Mouse (Mus musculus) CH12.LX (cell line): ENCODE data around the gene Eml6.

Experiments
- CTCF ChIP-seq, 2 experiments: IDR thresholded peaks in 1 of 2; conservative IDR thresholded peaks in 1 of 2; 2 replicates each; pipeline ENCODE4 v1.5.1; 2011 to 2012; ENCODE audit warnings: low read depth in 2 of 2, low read length in 2 of 2, improper control_type of control experiment in 1 of 2, inconsistent platforms in 1 of 2, mild to moderate bottlenecking in 1 of 2, moderate library complexity in 1 of 2
- E2F4 ChIP-seq: IDR thresholded peaks from 2 replicates; pipeline ENCODE4 v1.6.1; 2011; ENCODE audit warnings: low read depth, low read length, improper control_type of control experiment; ENCODE audit not compliant: insufficient replicate concordance
- EP300 ChIP-seq: IDR thresholded peaks from 2 replicates; pipeline ENCODE4 v1.6.1; 2011; ENCODE audit warnings: low read length, improper control_type of control experiment
- MXI1 ChIP-seq: IDR thresholded peaks from 2 replicates; pipeline ENCODE4 v1.6.1; 2011; ENCODE audit warnings: mild to moderate bottlenecking, low read depth, low read length, improper control_type of control experiment
- MYC ChIP-seq: IDR thresholded peaks from 2 replicates; pipeline ENCODE4 v1.6.1; 2011; ENCODE audit warnings: low read depth, mild to moderate bottlenecking, improper control_type of control experiment, low read length
- POLR2A ChIP-seq: IDR thresholded peaks from 2 replicates; pipeline ENCODE4 v1.6.1; 2011; ENCODE audit warnings: low read depth, mild to moderate bottlenecking, improper control_type of control experiment, low read length
- SMC3 ChIP-seq: IDR thresholded peaks from 2 replicates; pipeline ENCODE4 v1.6.1; 2011; ENCODE audit warnings: low read depth, low read length, improper control_type of control experiment
- TBP ChIP-seq: conservative IDR thresholded peaks from 2 replicates; pipeline ENCODE4 v1.6.1; 2011; ENCODE audit warnings: low read depth, low read length, improper control_type of control experiment
- UBTF ChIP-seq: IDR thresholded peaks from 2 replicates; pipeline ENCODE4 v1.6.1; 2012; ENCODE audit warnings: low read depth, mild to moderate bottlenecking, inconsistent platforms, low read length, improper control_type of control experiment, moderate library complexity
- USF1 ChIP-seq: IDR thresholded peaks from 2 replicates; pipeline ENCODE4 v1.6.1; 2014; ENCODE audit warnings: low read depth, mild to moderate bottlenecking, inconsistent platforms, low read length, improper control_type of control experiment
- USF2 ChIP-seq: conservative IDR thresholded peaks from 2 replicates; pipeline ENCODE4 v1.6.1; 2011; ENCODE audit warnings: low read depth, low read length, improper control_type of control experiment
- ZKSCAN1 ChIP-seq: IDR thresholded peaks from 2 replicates; pipeline ENCODE4 v1.6.1; 2012; ENCODE audit warnings: low read depth, inconsistent platforms, low read length, improper control_type of control experiment, borderline replicate concordance
- ZNF384 ChIP-seq: IDR thresholded peaks from 2 replicates; pipeline ENCODE4 v1.6.1; 2012; ENCODE audit warnings: low read depth, low read length, improper control_type of control experiment, inconsistent platforms

GRCm38 (mm10) chr11:29788921-29789638, 236.8 kb downstream of the Eml6 start:
- TF ChIP-seq CTCF (conservative IDR thresholded peaks at IDR 0.05 in 1 of 2, IDR thresholded peaks at IDR 0.05 in 1 of 2; ENCODE audit: low read depth in 2 of 2, low read length in 2 of 2) (no peak), ZKSCAN1 (no peak), MYC (no peak), E2F4 (no peak), EP300 (no peak), MXI1 (no peak), USF2 (no peak), ZNF384 (no peak), USF1 (no peak), TBP (no peak), SMC3 (no peak), POLR2A (no peak), UBTF (no peak)
